Mouse (Mus musculus) cortical plate, adult 2 months (tissue): ENCODE measurements around the gene Cdk15. TPM values are rescaled to one million over a fixed set of nuclear protein-coding genes. Genes with fewer than 3 reads are reported as not detected.

Experiments used
- H3K27ac ChIP-seq: fragments of 200-500 bp; 2 replicates; pipeline ENCODE4 v1.5.1; 2012; ENCODE audit warnings: low read length, control low read depth, inconsistent platforms; ENCODE audit not compliant: insufficient read depth
- H3K4me1 ChIP-seq: fragments of 200-500 bp; 2 replicates; pipeline ENCODE4 v1.6.1; 2011; ENCODE audit warnings: low read length; ENCODE audit not compliant: control insufficient read depth, insufficient read depth
- H3K4me3 ChIP-seq: fragments of 200-500 bp; 2 replicates; pipeline ENCODE4 v1.5.1; 2011; ENCODE audit warnings: mild to moderate bottlenecking, low read length, control low read depth; ENCODE audit not compliant: insufficient read depth
- CTCF ChIP-seq: fragments of 200-500 bp; IDR thresholded peaks from 2 replicates; pipeline ENCODE4 v1.5.1; 2011; ENCODE audit warnings: mild to moderate bottlenecking, control low read depth, low read length; ENCODE audit not compliant: insufficient read depth; ENCODE audit errors: extremely low read depth
- POLR2A ChIP-seq: fragments of 200-500 bp; IDR thresholded peaks from 2 replicates; pipeline ENCODE4 v1.6.1; 2011; ENCODE audit warnings: mild to moderate bottlenecking, low read length, control low read depth; ENCODE audit not compliant: insufficient read depth; ENCODE audit errors: extremely low read depth
- polyA plus RNA-seq: library from polyadenylated mRNA; depleted of rRNA; stranded (reverse); fragments of >200 nt; gene quantifications from 2 replicates; pipeline ENCODE4 v1.2.3, GENCODE M21; 2012

Gene Cdk15
- polyA plus RNA-seq, 1 experiment = 0.33 TPM

GRCm38 (mm10) chr1:59228552-59228951, 28.2 kb upstream of the Cdk15 start:
- Histone ChIP-seq H3K4me3 (no peak overlapping the region), H3K27ac (no peak overlapping the region), H3K4me1 (no peaks in the 10 kb centered on the region; the same call in 1 of the 2 replicates)
- no peak for TF ChIP-seq CTCF
- TF ChIP-seq POLR2A = no peak

- Histone ChIP-seq H3K4me3 (no peak overlapping the region), H3K27ac (no peak overlapping the region), H3K4me1 (no peaks in the 10 kb centered on the region; the same call in 1 of the 2 replicates)
- no peak for TF ChIP-seq POLR2A
- no peak for TF ChIP-seq CTCF
Observed at GRCm38 (mm10) chr1:59229187-59229586, 27.5 kb upstream of the Cdk15 start.

GRCm38 (mm10) chr1:59236856-59237441, 19.8 kb upstream of the Cdk15 start, which contains the start of gene Als2:
Gene Als2, minus strand, starts transcription at chr1:59237231.
- TF ChIP-seq POLR2A (peak; percentile 73), CTCF (no peak)
- H3K4me1 ChIP-seq = no peaks in the 10 kb centered on the region; the same call in 1 of the 2 replicates
- H3K27ac ChIP-seq = peak within 1 kb of the TSS; percentile 49; the same call in 1 of the 2 replicates
- H3K4me3 ChIP-seq = peak within 1 kb of the TSS; percentile 74

GRCm38 (mm10) chr1:59237614-59238211, 19.0 kb upstream of the Cdk15 start:
- H3K4me1 ChIP-seq = no peaks in the 10 kb centered on the region; the same call in 1 of the 2 replicates
- H3K27ac ChIP-seq = 0 out of 2 replicates have a peak overlapping the region, but pooled peaks have one; percentile 49
- H3K4me3 ChIP-seq = peak overlapping the region; percentile 74
- TF ChIP-seq CTCF (peak; percentile 66), POLR2A (no peak)

GRCm38 (mm10) chr1:59243770-59244169, 12.9 kb upstream of the Cdk15 start:
- H3K27ac ChIP-seq = no peak overlapping the region
- H3K4me3 ChIP-seq = no peak overlapping the region
- no peaks in the 10 kb centered on the region for H3K4me1 ChIP-seq
- TF ChIP-seq CTCF = no peak
- no peak for TF ChIP-seq POLR2A

GRCm38 (mm10) chr1:59247602-59248001, 9.1 kb upstream of the Cdk15 start:
- Histone ChIP-seq H3K4me3 (no peak overlapping the region), H3K4me1 (no peaks in the 10 kb centered on the region), H3K27ac (no peak overlapping the region)
- TF ChIP-seq CTCF = peak; percentile 80
- no peak for TF ChIP-seq POLR2A

- no peak for TF ChIP-seq POLR2A
- TF ChIP-seq CTCF = no peak
- Histone ChIP-seq H3K4me1 (no peaks in the 10 kb centered on the region), H3K27ac (no peak overlapping the region), H3K4me3 (no peak overlapping the region)
Observed at GRCm38 (mm10) chr1:59252762-59253161, 3.9 kb upstream of the Cdk15 start.

- Histone ChIP-seq H3K4me1 (no peaks in the 10 kb centered on the region), H3K27ac (no peak overlapping the region), H3K4me3 (peak overlapping the region; percentile 8; the same call in 1 of the 2 replicates)
- no peak for TF ChIP-seq POLR2A
- no peak for TF ChIP-seq CTCF
Observed at GRCm38 (mm10) chr1:59253301-59253909, 3.3 kb upstream of the Cdk15 start.

GRCm38 (mm10) chr1:59257736-59258135, 1.0 kb downstream of the Cdk15 start:
- Histone ChIP-seq H3K27ac (no peak overlapping the region), H3K4me1 (no peaks in the 10 kb centered on the region), H3K4me3 (no peak overlapping the region)
- TF ChIP-seq CTCF = no peak
- no peak for TF ChIP-seq POLR2A
